13 mouse cellular contexts compared by ENCODE assay signal in the genomic region with DNA sequence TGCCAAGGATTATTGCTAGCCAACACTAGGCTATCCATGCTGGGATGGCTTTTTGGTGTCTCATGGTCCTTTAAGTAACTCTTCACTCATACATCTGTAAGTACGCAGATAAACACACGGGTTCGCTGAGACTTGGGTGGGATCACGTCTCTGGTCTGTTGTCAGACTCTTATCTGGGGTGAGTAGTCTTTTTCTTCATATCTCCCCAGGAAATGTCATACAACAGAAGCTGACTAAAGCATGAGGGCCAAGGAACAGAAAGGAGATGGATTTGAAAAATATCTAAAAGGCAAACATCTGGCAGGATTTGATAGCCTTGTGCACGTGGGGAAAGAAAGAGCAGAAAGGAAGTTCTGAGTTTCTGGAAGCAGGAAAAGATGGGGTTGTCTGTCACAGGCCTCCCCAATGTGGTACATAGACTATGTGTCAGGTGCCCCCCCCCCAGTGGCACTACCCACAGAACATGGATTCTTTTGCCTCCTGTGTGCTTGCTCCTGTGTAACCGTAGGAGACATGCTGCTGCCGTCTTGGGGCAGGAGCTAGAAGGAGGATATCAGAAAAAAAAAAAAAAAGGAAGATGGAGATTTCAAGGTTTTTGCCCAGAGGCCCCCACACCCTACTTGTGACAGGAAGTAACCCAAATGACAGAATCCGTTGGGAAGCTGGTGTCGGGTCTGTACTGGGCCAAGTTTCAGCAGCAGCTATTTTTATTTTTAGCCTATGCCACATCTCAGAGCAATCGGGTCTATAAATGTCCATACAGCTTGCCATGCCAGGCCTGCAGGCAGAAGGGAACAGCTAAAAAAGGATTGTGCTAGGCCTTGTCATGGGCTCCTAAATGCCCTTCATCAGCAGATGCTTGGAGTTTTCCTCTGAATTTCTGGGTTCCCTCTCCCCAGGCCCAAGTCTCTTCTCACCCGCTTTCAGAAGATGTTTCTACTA. TPM values are rescaled to one million over a fixed set of nuclear protein-coding genes. Genes with fewer than 3 reads are reported as not detected.
DNase-seq lines count a peak whose midpoint lies in the region; ATAC-seq and TF ChIP-seq lines count a peak whose summit lies in the region.
"Had no signal": no experiment of that assay in that cellular context is flagged by ENCODE, and none has a peak within 500 bp of the region (broad histone marks: within the 10 kb centered on the region; RNA-seq: fewer than 3 reads in every experiment).

No protein-coding gene starts in this region.

- H3K4me1 ChIP-seq in heart, adult 2 months (ENCODE audit: control insufficient read depth, insufficient read depth, low read length): no peaks in the 10 kb centered on the region
- H3K4me1 ChIP-seq in bone marrow macrophage, adult 2 months (ENCODE audit: control insufficient read depth, insufficient read depth, low read length): peaks cover 27% of the 10 kb centered on the region
- H3K4me1 ChIP-seq in heart, embryonic 12.5 days (replicated peaks): peaks cover 11% of the 10 kb centered on the region
- peaks cover 22% of the 10 kb centered on the region for H3K4me1 ChIP-seq in liver, embryonic 16.5 days (ENCODE audit: control insufficient read depth, low read depth, low read length)
- H3K4me1 ChIP-seq in midbrain, postnatal 0 days (ENCODE audit: insufficient read depth, low read length): no peaks in the 10 kb centered on the region
- H3K4me1 ChIP-seq: hindbrain, embryonic 12.5 days; kidney, embryonic 15.5 days; limb, embryonic 15.5 days had no signal

- 43% methylated on average over 11 of the region's 11 CpGs for WGBS in heart, adult 2 months
- WGBS in heart, embryonic 12.5 days: 44% methylated on average over 11 of the region's 11 CpGs
- WGBS in liver, embryonic 16.5 days (ENCODE audit: insufficient replicate concordance): 35% methylated on average over 11 of the region's 11 CpGs
- 81% methylated on average over 11 of the region's 11 CpGs for WGBS in midbrain, postnatal 0 days

- no peaks in the 10 kb centered on the region for H3K9me3 ChIP-seq in heart, embryonic 12.5 days (replicated peaks)
- no peaks in the 10 kb centered on the region for H3K9me3 ChIP-seq in liver, embryonic 16.5 days (replicated peaks; ENCODE audit: control insufficient read depth, low read length)
- H3K9me3 ChIP-seq in midbrain, postnatal 0 days (ENCODE audit: low read length): no peaks in the 10 kb centered on the region
- H3K9me3 ChIP-seq: hindbrain, embryonic 12.5 days; kidney, embryonic 15.5 days; limb, embryonic 15.5 days had no signal

- no peak for TF ChIP-seq EP300 in heart, adult 2 months (IDR thresholded peaks at IDR 0.05; ENCODE audit: insufficient read depth, low read depth, low read length)

- DNase-seq in heart, adult 2 months: peak in 1 of 2 experiments; percentile 26
- DNase-seq in heart, postnatal 14 days: no peak
- no peak for DNase-seq in testis, postnatal 14 days (ENCODE audit: low spot score)
- DNase-seq in midbrain, postnatal 0 days (ENCODE audit: low spot score): no peak
- no peak for DNase-seq in B cell, adult 2 months
- DNase-seq: thymus, postnatal 25 days had no signal

- no peaks in the 10 kb centered on the region for H3K27me3 ChIP-seq in heart, adult 2 months (ENCODE audit: control insufficient read depth, insufficient read depth, low read length)
- no peaks in the 10 kb centered on the region for H3K27me3 ChIP-seq in heart, embryonic 12.5 days (replicated peaks)
- H3K27me3 ChIP-seq in liver, embryonic 16.5 days (ENCODE audit: control insufficient read depth, insufficient read depth, low read depth, low read length): no peaks in the 10 kb centered on the region
- H3K27me3 ChIP-seq in midbrain, postnatal 0 days (ENCODE audit: insufficient read depth, low read length): no peaks in the 10 kb centered on the region
- H3K27me3 ChIP-seq: hindbrain, embryonic 12.5 days; kidney, embryonic 15.5 days; limb, embryonic 15.5 days had no signal

- peak; percentile 77 for ATAC-seq in heart, embryonic 12.5 days (ENCODE audit: insufficient number of reproducible peaks, low FRiP score)
- ATAC-seq in liver, embryonic 16.5 days (ENCODE audit: low read depth): peak; percentile 97
- ATAC-seq in midbrain, postnatal 0 days (ENCODE audit: low FRiP score): no peak

- H3K4me3 ChIP-seq in heart, adult 2 months: no peak overlapping the region
- no peak overlapping the region for H3K4me3 ChIP-seq in bone marrow macrophage, adult 2 months (ENCODE audit: insufficient read depth, low read length)
- no peak overlapping the region for H3K4me3 ChIP-seq in heart, embryonic 12.5 days
- no peak overlapping the region for H3K4me3 ChIP-seq in liver, embryonic 16.5 days (ENCODE audit: low read depth, low read length)
- no peak overlapping the region for H3K4me3 ChIP-seq in midbrain, postnatal 0 days (ENCODE audit: low read depth, low read length)
- H3K4me3 ChIP-seq: hindbrain, embryonic 12.5 days; kidney, embryonic 15.5 days; limb, embryonic 15.5 days had no signal

- H3K79me2 ChIP-seq in heart, adult 2 months (replicated peaks; ENCODE audit: control insufficient read depth, insufficient read depth, low read length): no peaks in the 10 kb centered on the region

- intact Hi-C loops in heart, adult 2 months (cut with DNase I): no loop called here
- intact Hi-C loops in heart, postnatal 14 days (cut with DNase I): no loop called here

- no peak for TF ChIP-seq CTCF in heart, adult 2 months (IDR thresholded peaks at IDR 0.05)
- no peak for TF ChIP-seq CTCF in bone marrow macrophage, adult 2 months (IDR thresholded peaks at IDR 0.05; ENCODE audit: low read depth, low read length)
- TF ChIP-seq CTCF in midbrain, postnatal 0 days (IDR thresholded peaks at IDR 0.05): no peak

- no peak overlapping the region for H3K4me2 ChIP-seq in heart, embryonic 12.5 days
- peak overlapping the region; percentile 41 for H3K4me2 ChIP-seq in liver, embryonic 16.5 days (ENCODE audit: low read depth, low read length)
- no peak overlapping the region for H3K4me2 ChIP-seq in midbrain, postnatal 0 days (ENCODE audit: low read depth, low read length, poor library complexity, severe bottlenecking)
- H3K4me2 ChIP-seq: hindbrain, embryonic 12.5 days; kidney, embryonic 15.5 days; limb, embryonic 15.5 days had no signal

- no peaks in the 10 kb centered on the region; the same call in 1 of the 2 replicates for H3K36me3 ChIP-seq in heart, adult 2 months (ENCODE audit: control insufficient read depth, insufficient read depth, low read length)
- no peaks in the 10 kb centered on the region for H3K36me3 ChIP-seq in heart, embryonic 12.5 days
- no peaks in the 10 kb centered on the region for H3K36me3 ChIP-seq in liver, embryonic 16.5 days (ENCODE audit: control insufficient read depth, insufficient read depth)
- no peaks in the 10 kb centered on the region for H3K36me3 ChIP-seq in midbrain, postnatal 0 days (ENCODE audit: insufficient read depth, low read length)
- H3K36me3 ChIP-seq: hindbrain, embryonic 12.5 days; kidney, embryonic 15.5 days; limb, embryonic 15.5 days had no signal

- H3K9ac ChIP-seq in heart, adult 2 months (ENCODE audit: low read depth, low read length): no peak overlapping the region
- no peak overlapping the region for H3K9ac ChIP-seq in heart, embryonic 12.5 days
- H3K9ac ChIP-seq in liver, embryonic 16.5 days (ENCODE audit: low read depth, low read length): peak overlapping the region; percentile 41; the same call in 1 of the 2 replicates
- H3K9ac ChIP-seq in midbrain, postnatal 0 days (replicated peaks; ENCODE audit: low read length, poor library complexity, severe bottlenecking): no peak overlapping the region
- H3K9ac ChIP-seq: hindbrain, embryonic 12.5 days; kidney, embryonic 15.5 days; limb, embryonic 15.5 days had no signal

- H3K27ac ChIP-seq in heart, adult 2 months: peak overlapping the region; percentile 60
- peak overlapping the region; percentile 61 for H3K27ac ChIP-seq in bone marrow macrophage, adult 2 months (ENCODE audit: insufficient read depth, low read depth, low read length)
- H3K27ac ChIP-seq in heart, embryonic 12.5 days (ENCODE audit: poor library complexity, severe bottlenecking): peak overlapping the region; percentile 6; the same call in 1 of the 2 replicates
- peak overlapping the region; percentile 91 for H3K27ac ChIP-seq in liver, embryonic 16.5 days (ENCODE audit: low read length)
- H3K27ac ChIP-seq in midbrain, postnatal 0 days (ENCODE audit: low read depth, low read length): no peak overlapping the region
- H3K27ac ChIP-seq: hindbrain, embryonic 12.5 days; kidney, embryonic 15.5 days; limb, embryonic 15.5 days had no signal

- no peak for TF ChIP-seq POLR2A in heart, adult 2 months (IDR thresholded peaks at IDR 0.05; ENCODE audit: insufficient read depth, low read depth, low read length)
- TF ChIP-seq POLR2A in bone marrow macrophage, adult 2 months (IDR thresholded peaks at IDR 0.05; ENCODE audit: borderline replicate concordance, low read depth, low read length): no peak

RNA-seq across cellular contexts. Expression of gene Gm2174, which starts 1.0 kb away (rescaled TPM):
- total RNA-seq in heart, adult 2 months (2021): under 1 TPM in 1 of 2 experiments, not detected in 1; 0.86 TPM
- 2.9 and 3.9 TPM in 2 replicates for polyA plus RNA-seq in heart, adult 2 months (2012; rRNA removed)
- total RNA-seq in heart, postnatal 14 days (2021): 1 to 10 TPM in 1 of 2 experiments, under 1 TPM in 1; 0.98 to 1.4 TPM
- polyA plus RNA-seq in bone marrow macrophage, adult 2 months (2012; ENCODE audit: insufficient read depth, insufficient read length, missing spikeins): 5.3 and 6.1 TPM in 2 replicates
- 2.1 TPM in 1 of 2 replicates, not detected in the other for polyA plus RNA-seq in heart, embryonic 12.5 days (2016; fragmentation: Nextera tagmentation; extraction: Ambion mirVana)
- polyA plus RNA-seq in liver, embryonic 16.5 days (2015; fragmentation: Nextera tagmentation; extraction: Ambion mirVana): 0.91 and 1.5 TPM in 2 replicates
- total RNA-seq in midbrain, postnatal 0 days (2014; rRNA removed): not detected in 2 replicates
- not detected in 2 replicates for polyA plus RNA-seq in midbrain, postnatal 0 days (2015; fragmentation: Nextera tagmentation; extraction: Ambion mirVana)
- total RNA-seq: left cerebral cortex, adult 18-20 months had no signal
- polyA plus RNA-seq: hindbrain, embryonic 12.5 days had no signal

RNA-seq across cellular contexts. Expression of gene Ints6l, which starts 7.9 kb away (rescaled TPM):
- total RNA-seq in heart, adult 2 months (2021): 1 to 10 TPM; 4.8 to 4.9 TPM
- polyA plus RNA-seq in heart, adult 2 months (2012; rRNA removed): 10.9 and 20.8 TPM in 2 replicates
- total RNA-seq in heart, postnatal 14 days (2021): 10 to 100 TPM; 10.9 to 11.3 TPM
- polyA plus RNA-seq in bone marrow macrophage, adult 2 months (2012; ENCODE audit: insufficient read depth, insufficient read length, missing spikeins): 86.7 and 89.1 TPM in 2 replicates
- 18.1 and 20.1 TPM in 2 replicates for polyA plus RNA-seq in heart, embryonic 12.5 days (2016; fragmentation: Nextera tagmentation; extraction: Ambion mirVana)
- polyA plus RNA-seq in liver, embryonic 16.5 days (2015; fragmentation: Nextera tagmentation; extraction: Ambion mirVana): 43.1 and 43.7 TPM in 2 replicates
- 20.7 and 32.2 TPM in 2 replicates for total RNA-seq in midbrain, postnatal 0 days (2014; rRNA removed)
- 12.1 and 14.0 TPM in 2 replicates for polyA plus RNA-seq in midbrain, postnatal 0 days (2015; fragmentation: Nextera tagmentation; extraction: Ambion mirVana)
